Mouse (Mus musculus) spleen, embryonic (tissue): ENCODE measurements around the gene Vmn2r78.
"Not testable (repeated sequence)": the region's sequence is repeated elsewhere in the genome, so short reads cannot be mapped to it uniquely, and the experiment has no call there.

Source experiments
- CTCF ChIA-PET: fragments of 350-600 bp; sonication (Branson Sonifier 250); formaldehyde crosslinking; loops from one replicate; lab custom pipeline; 2022; lab: Charles Lee

Gene Vmn2r78

DNA sequence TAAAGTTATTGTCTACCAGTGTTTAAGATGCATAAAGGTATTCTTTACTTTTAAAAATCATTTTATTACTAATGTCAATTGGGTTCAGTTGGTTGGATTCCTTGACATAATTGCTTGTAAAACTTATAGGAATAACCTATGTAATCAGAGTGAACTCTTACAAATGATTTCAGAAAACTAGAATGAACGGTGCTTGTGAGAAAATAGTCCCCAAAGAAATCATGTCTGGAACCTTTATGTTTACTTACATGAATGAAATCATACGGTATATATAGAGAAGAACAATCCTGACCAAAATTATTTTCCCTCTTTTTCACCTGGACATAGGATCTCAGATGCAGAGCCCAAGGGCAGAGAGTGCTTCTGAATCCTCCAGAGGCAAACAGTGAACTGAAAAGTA, at the start of gene Vmn2r78:
Vmn2r78 (plus strand) TSS at position 301 of the 400 bp plus-strand sequence.
- CTCF ChIA-PET, result not testable (repeated sequence)

DNA sequence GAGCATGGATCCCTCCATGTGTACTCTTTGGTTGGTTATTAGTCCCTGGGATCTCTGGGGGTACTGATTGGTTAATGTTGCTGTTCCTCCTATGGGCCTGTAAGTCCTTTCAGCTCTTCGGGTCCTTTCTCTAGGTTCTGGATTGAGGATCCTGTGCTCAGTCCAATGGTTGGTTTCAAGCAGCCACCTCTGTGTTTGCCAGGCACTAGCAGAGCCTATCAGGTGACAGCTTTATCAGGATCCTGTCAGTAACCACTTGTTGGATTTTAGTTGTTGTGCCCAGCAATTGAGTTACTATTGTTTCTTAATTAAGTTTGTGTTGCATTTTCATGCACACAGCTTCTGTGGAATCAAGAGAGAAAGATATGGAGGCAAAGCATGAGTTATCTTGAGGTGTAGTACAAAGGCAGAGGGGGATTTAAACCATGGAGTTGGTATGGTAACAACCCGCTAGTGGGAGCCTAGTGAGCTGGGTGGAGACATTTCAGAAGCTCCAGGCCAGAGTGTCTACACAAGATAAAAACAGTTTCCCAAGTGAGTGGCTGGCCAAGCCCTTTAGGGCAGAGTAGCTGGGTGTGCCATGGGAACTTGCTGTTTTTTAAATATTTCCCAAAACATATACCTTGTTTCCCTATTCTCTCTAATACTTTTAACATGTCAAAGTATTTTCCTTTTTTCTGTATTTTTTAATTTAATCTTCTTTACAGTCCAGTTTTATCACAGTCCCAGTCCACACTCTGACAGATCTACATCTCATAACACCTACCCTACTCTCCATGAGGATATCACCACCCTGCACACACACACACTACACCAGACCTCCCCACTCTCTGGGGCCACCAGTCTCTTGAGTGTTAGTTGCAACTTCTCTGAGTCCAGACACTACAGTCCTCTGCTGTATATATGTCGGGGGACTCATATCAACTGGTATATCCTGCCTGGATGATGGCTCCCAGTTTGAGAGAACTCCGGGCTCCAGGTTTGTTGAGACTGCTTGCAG, 25.1 kb upstream of the Vmn2r78 start:
- CTCF ChIA-PET, result no interaction called here

DNA sequence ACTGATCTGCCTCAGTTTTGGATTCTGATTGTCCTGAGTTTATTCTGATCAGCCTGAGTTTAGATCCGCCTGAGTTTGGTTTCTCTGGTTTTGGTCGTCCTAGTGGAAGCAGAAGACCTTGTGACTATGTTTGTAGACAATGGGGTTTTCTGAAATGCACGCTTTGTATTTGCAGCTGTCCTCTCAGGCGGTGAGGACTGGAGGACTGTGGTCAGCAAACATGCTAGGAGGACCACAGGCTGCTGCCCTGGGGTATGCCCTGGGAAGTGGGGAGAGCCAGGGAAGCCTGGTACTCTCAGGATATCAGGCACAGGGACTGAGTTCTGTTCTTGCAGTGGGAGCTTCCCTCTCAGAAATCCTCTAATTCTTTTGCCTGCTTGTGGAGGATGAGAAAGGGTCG, 22.4 kb downstream of the Vmn2r78 start:
- CTCF ChIA-PET, result no interaction called here

DNA sequence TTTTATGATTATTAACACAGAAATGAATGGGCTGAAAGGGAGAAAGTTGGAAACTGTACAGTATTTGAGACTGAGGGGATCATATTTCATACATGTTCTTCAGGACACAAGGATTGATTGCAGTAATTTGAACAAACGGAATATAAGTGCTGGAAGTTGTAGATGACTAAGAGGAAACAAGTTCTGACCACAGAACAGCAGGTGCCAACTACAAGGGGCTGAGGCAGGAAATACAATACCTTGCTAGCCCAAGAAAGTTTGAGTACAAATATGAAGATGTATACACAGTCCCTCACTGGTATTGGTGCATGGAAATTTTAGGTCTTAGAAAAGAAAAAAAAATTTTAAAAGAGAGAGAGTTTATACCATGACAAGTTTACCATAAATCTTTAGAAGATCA, 79.8 kb downstream of the Vmn2r78 start:
- CTCF ChIA-PET, result no interaction called here

DNA sequence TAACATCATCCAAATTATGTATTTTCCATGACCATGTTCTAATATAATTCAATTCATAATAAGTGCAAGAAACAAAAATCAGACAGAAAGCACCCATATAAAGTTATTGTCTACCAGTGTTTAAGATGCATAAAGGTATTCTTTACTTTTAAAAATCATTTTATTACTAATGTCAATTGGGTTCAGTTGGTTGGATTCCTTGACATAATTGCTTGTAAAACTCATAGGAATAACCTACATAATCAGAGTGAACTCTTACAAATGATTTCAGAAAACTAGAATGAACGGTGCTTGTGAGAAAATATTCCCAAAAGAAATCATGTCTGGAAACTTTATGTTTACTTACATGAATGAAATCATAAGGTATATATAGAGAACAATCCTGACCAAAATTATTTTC, 80.9 kb downstream of the Vmn2r78 start, which contains the start of gene Vmn2r79:
Vmn2r79 (plus strand) TSS at position 301 of the 400 bp plus-strand sequence.
- CTCF ChIA-PET, result not testable (repeated sequence)
